Mouse (Mus musculus) hindbrain, embryonic 13.5 days (tissue): ENCODE data around the gene Col1a1. TPM values are rescaled to one million over a fixed set of nuclear protein-coding genes. Genes with fewer than 3 reads are reported as not detected.

Experiments used
- polyA plus RNA-seq: library from polyadenylated mRNA; unstranded; fragments of >200 nt; fragmentation: Nextera tagmentation; extraction: Ambion mirVana; gene quantifications from 2 replicates; pipeline ENCODE4 v1.2.1, GENCODE M21; 2015

Col1a1 gene
- polyA plus RNA-seq, 1 experiment from 2014 or later = 128 TPM

Other genes starting within 250 kb of the Col1a1 start
- 0.09 and 0.12 TPM in 2 replicates for gene Gm11541, start 231.7 kb upstream of the Col1a1 start, polyA plus RNA-seq
- gene Cdc34b, start 194.4 kb upstream of the Col1a1 start, polyA plus RNA-seq = 0.14 TPM in 1 of 2 replicates, not detected in the other
- not detected in 2 replicates for gene Tmem92, start 153.5 kb upstream of the Col1a1 start, polyA plus RNA-seq
- gene Hils1, start 31.4 kb downstream of the Col1a1 start, polyA plus RNA-seq = not detected in 2 replicates
- gene Sgca, start 40.1 kb downstream of the Col1a1 start, polyA plus RNA-seq = 0.23 and 0.52 TPM in 2 replicates
- gene Ppp1r9b, start 54.8 kb downstream of the Col1a1 start, polyA plus RNA-seq = 16.9 and 17.3 TPM in 2 replicates
- 132 and 142 TPM in 2 replicates for gene Samd14, start 73.7 kb downstream of the Col1a1 start, polyA plus RNA-seq
- gene Pdk2, start 105.1 kb downstream of the Col1a1 start, polyA plus RNA-seq = 24.2 and 25.5 TPM in 2 replicates
- 10.3 and 11.4 TPM in 2 replicates for gene Itga3, start 140.6 kb downstream of the Col1a1 start, polyA plus RNA-seq
- gene Dlx3, start 183.9 kb downstream of the Col1a1 start, polyA plus RNA-seq = 0.44 and 0.49 TPM in 2 replicates
- 0.17 TPM in 1 of 2 replicates, not detected in the other for gene Dlx4, start 210.0 kb downstream of the Col1a1 start, polyA plus RNA-seq